Mouse (Mus musculus) MEL (cell line): Measurements from ENCODE around the gene Ccdc85c. TPM values are rescaled to one million over a fixed set of nuclear protein-coding genes. Genes with fewer than 3 reads are reported as not detected.

Experiments used
- DNase-seq: peaks from one replicate; pipeline ENCODE4 v3.0.0; 2011; ENCODE audit warnings: low read depth, low spot score
- H3K27ac ChIP-seq: 2 replicates; pipeline ENCODE4 v1.5.1; 2012; ENCODE audit warnings: low read depth, mild to moderate bottlenecking, control low read depth, low read length, moderate library complexity; ENCODE audit not compliant: control insufficient read depth
- H3K27me3 ChIP-seq, 2 experiments: fragments of 150-350 bp in 1 of 2; sonication (generic) in 1 of 2; 2 replicates each; pipeline ENCODE4 v1.6.1; 2012; ENCODE audit warnings: low read length in 2 of 2, mild to moderate bottlenecking in 2 of 2, improper control_type of control experiment in 1 of 2, moderate library complexity in 1 of 2; ENCODE audit not compliant: insufficient read depth in 2 of 2, control insufficient read depth in 1 of 2
- H3K36me3 ChIP-seq, 2 experiments: 2 replicates each; pipeline ENCODE4 v1.6.1; 2012 to 2014; ENCODE audit warnings: low read length in 2 of 2, improper control_type of control experiment in 1 of 2, inconsistent platforms in 1 of 2, mild to moderate bottlenecking in 1 of 2; ENCODE audit not compliant: insufficient read depth in 2 of 2, control insufficient read depth in 1 of 2
- H3K4me1 ChIP-seq, 2 experiments: fragments of 150-350 bp in 1 of 2; sonication (generic) in 1 of 2; 2 replicates each; pipeline ENCODE4 v1.6.1; 2012; ENCODE audit warnings: low read length in 2 of 2, improper control_type of control experiment in 1 of 2, mild to moderate bottlenecking in 1 of 2; ENCODE audit not compliant: insufficient read depth in 2 of 2, control insufficient read depth in 1 of 2
- H3K4me3 ChIP-seq, 2 experiments: fragments of 150-350 bp in 1 of 2; sonication (generic) in 1 of 2; 2 replicates each; pipeline ENCODE4 v1.5.1; 2012; ENCODE audit warnings: low read depth in 2 of 2, low read length in 2 of 2, mild to moderate bottlenecking in 2 of 2, moderate library complexity in 2 of 2, control low read depth in 1 of 2, improper control_type of control experiment in 1 of 2; ENCODE audit not compliant: control insufficient read depth in 1 of 2, insufficient read depth in 1 of 2
- H3K79me2 ChIP-seq: 2 replicates; pipeline ENCODE4 v1.6.1; 2012; ENCODE audit warnings: mild to moderate bottlenecking, low read length, moderate library complexity; ENCODE audit not compliant: control insufficient read depth, poor library complexity, insufficient read depth
- H3K9ac ChIP-seq: 2 replicates; pipeline ENCODE4 v1.6.1; 2012; ENCODE audit warnings: low read depth, mild to moderate bottlenecking, control low read depth, low read length, moderate library complexity; ENCODE audit not compliant: control insufficient read depth, poor library complexity, severe bottlenecking
- H3K9me3 ChIP-seq: fragments of 150-350 bp; sonication (generic); replicated peaks from 2 replicates; pipeline ENCODE4 v1.6.1; 2012; ENCODE audit warnings: mild to moderate bottlenecking, low read length, improper control_type of control experiment, moderate library complexity; ENCODE audit not compliant: insufficient read depth
- CHD1 ChIP-seq: IDR thresholded peaks from 2 replicates; pipeline ENCODE4 v1.6.1; 2012; ENCODE audit warnings: low read depth, mild to moderate bottlenecking, inconsistent platforms, low read length, improper control_type of control experiment
- E2F4 ChIP-seq: IDR thresholded peaks from 2 replicates; pipeline ENCODE4 v1.6.1; 2011; ENCODE audit warnings: low read depth, low read length, improper control_type of control experiment, borderline replicate concordance
- ELF1 ChIP-seq: IDR thresholded peaks from 2 replicates; pipeline ENCODE4 v1.6.1; 2014; ENCODE audit warnings: low read depth, mild to moderate bottlenecking, inconsistent platforms, low read length, improper control_type of control experiment, moderate library complexity
- ETS1 ChIP-seq: IDR thresholded peaks from 2 replicates; pipeline ENCODE4 v1.6.1; 2012; ENCODE audit warnings: low read depth, mild to moderate bottlenecking, inconsistent platforms, low read length, improper control_type of control experiment, moderate library complexity
- GABPA ChIP-seq: IDR thresholded peaks from 2 replicates; pipeline ENCODE4 v1.6.1; 2012; ENCODE audit warnings: low read depth, mild to moderate bottlenecking, inconsistent platforms, low read length, improper control_type of control experiment, moderate library complexity
- KAT2A ChIP-seq: conservative IDR thresholded peaks from 2 replicates; pipeline ENCODE4 v1.6.1; 2012; ENCODE audit warnings: low read depth, low read length, improper control_type of control experiment, inconsistent platforms
- MEF2A ChIP-seq: IDR thresholded peaks from 2 replicates; pipeline ENCODE4 v1.6.1; 2014; ENCODE audit warnings: low read depth, mild to moderate bottlenecking, inconsistent platforms, low read length, improper control_type of control experiment; ENCODE audit not compliant: poor library complexity, insufficient replicate concordance, severe bottlenecking; ENCODE audit errors: extremely low read depth
- MXI1 ChIP-seq: IDR thresholded peaks from 2 replicates; pipeline ENCODE4 v1.6.1; 2011; ENCODE audit warnings: mild to moderate bottlenecking, low read depth, low read length, improper control_type of control experiment
- MYB ChIP-seq: IDR thresholded peaks from 2 replicates; pipeline ENCODE4 v1.6.1; 2011; ENCODE audit warnings: mild to moderate bottlenecking, low read depth, low read length, improper control_type of control experiment
- MYC ChIP-seq: IDR thresholded peaks from 2 replicates; pipeline ENCODE4 v1.6.1; 2011; ENCODE audit warnings: low read depth, mild to moderate bottlenecking, low read length, improper control_type of control experiment, moderate library complexity
- NELFE ChIP-seq: IDR thresholded peaks from 2 replicates; pipeline ENCODE4 v1.6.1; 2011; ENCODE audit warnings: low read depth, low read length, improper control_type of control experiment
- NRF1 ChIP-seq: IDR thresholded peaks from 2 replicates; pipeline ENCODE4 v1.6.1; 2014; ENCODE audit warnings: low read depth, mild to moderate bottlenecking, inconsistent platforms, low read length, improper control_type of control experiment, moderate library complexity; ENCODE audit not compliant: poor library complexity, insufficient read depth, severe bottlenecking
- POLR2A ChIP-seq, 2 experiments: IDR thresholded peaks; 2 replicates each; pipeline ENCODE4 v1.6.1; 2011 to 2012; ENCODE audit warnings: low read length in 2 of 2, mild to moderate bottlenecking in 2 of 2, control low read depth in 1 of 2, improper control_type of control experiment in 1 of 2, low read depth in 1 of 2, moderate library complexity in 1 of 2; ENCODE audit not compliant: control insufficient read depth in 1 of 2, insufficient read depth in 1 of 2, poor library complexity in 1 of 2
- POLR2AphosphoS2 ChIP-seq: IDR thresholded peaks from 2 replicates; pipeline ENCODE4 v1.6.1; 2011; ENCODE audit warnings: low read length, improper control_type of control experiment
- RAD21 ChIP-seq: IDR thresholded peaks from 2 replicates; pipeline ENCODE4 v1.6.1; 2011; ENCODE audit warnings: mild to moderate bottlenecking, low read depth, low read length, improper control_type of control experiment
- RCOR1 ChIP-seq: IDR thresholded peaks from 2 replicates; pipeline ENCODE4 v1.6.1; 2012; ENCODE audit warnings: low read depth, mild to moderate bottlenecking, inconsistent platforms, low read length, improper control_type of control experiment
- TCF12 ChIP-seq: IDR thresholded peaks from 2 replicates; pipeline ENCODE4 v1.6.1; 2014; ENCODE audit warnings: low read depth, mild to moderate bottlenecking, inconsistent platforms, low read length, improper control_type of control experiment, moderate library complexity
- UBTF ChIP-seq: IDR thresholded peaks from 2 replicates; pipeline ENCODE4 v1.6.1; 2012; ENCODE audit warnings: low read depth, mild to moderate bottlenecking, inconsistent platforms, low read length, improper control_type of control experiment, moderate library complexity, borderline replicate concordance; ENCODE audit not compliant: insufficient read depth
- USF1 ChIP-seq: IDR thresholded peaks from 2 replicates; pipeline ENCODE4 v1.6.1; 2014; ENCODE audit warnings: low read depth, mild to moderate bottlenecking, inconsistent platforms, low read length, improper control_type of control experiment, moderate library complexity
- ZC3H11A ChIP-seq: IDR thresholded peaks from 2 replicates; pipeline ENCODE4 v1.6.1; 2012; ENCODE audit warnings: low read depth, mild to moderate bottlenecking, inconsistent platforms, low read length, improper control_type of control experiment
- polyA plus RNA-seq, 2 experiments: library from polyadenylated mRNA; stranded (reverse) in 1 of 2; unstranded in 1 of 2; fragments of >175 nt in 1 of 2; fragments of >200 nt in 1 of 2; gene quantifications; 2 replicates each; pipeline versions ENCODE4 v1.2.1 to v1.2.4; 2012; ENCODE audit warnings: low replicate concordance in 2 of 2, low read depth in 1 of 2; ENCODE audit not compliant: insufficient read length in 2 of 2, insufficient read depth in 1 of 2, missing spikeins in 1 of 2
- total RNA-seq: library from RNA; depleted of rRNA; stranded (reverse); fragments of 300-350 nt; gene quantifications from 2 replicates; pipeline ENCODE4 v1.2.3, GENCODE M21; 2012

The Ccdc85c gene
- total and polyA plus RNA-seq, 3 experiments, result 19.8 to 24.8 TPM; not detected in 1

DNA sequence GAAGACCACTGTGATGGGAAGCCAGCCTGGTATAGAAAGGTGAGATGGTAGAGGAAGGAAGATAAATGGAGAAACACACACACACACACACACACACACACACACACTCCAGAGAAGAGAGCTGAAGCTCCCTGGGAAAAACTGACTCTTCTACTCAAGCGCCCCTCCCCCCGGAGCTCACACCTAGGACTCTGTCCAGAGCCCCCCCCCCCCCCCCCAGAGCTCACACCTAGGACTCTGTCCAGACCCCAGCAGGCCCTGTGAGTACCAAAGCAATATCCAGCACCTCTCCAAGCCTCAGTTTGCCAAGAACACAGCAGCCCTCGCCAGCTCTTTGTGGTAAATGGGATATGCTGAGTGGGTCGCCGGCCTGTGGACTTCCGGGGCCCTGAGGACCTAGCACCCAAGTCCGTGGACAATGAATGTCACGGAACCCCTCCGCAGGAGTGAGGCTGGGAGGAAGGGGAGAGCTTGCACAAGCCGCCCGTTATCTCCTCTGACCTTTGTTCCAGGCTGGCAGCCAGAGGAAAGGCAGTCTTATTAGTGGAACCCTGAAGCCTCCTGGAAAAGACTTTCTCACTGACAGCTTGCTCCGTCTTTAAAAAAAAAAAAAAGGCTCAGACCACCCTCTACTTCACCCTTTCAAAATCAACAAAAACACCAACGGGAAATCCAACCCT lies 4.8 kb downstream of the Ccdc85c start:
- Histone ChIP-seq H3K36me3 (no peaks in the 10 kb centered on the region; a peak in 1 of 4 replicates), H3K4me3 (no peak overlapping the region), H3K27me3 (no peaks in the 10 kb centered on the region), H3K4me1 (peaks cover 0 to 11% of the 10 kb centered on the region in 2 experiments; a peak in 2 of 4 replicates), H3K9ac (no peak overlapping the region), H3K9me3 (no peaks in the 10 kb centered on the region), H3K79me2 (peaks cover 32% of the 10 kb centered on the region), H3K27ac (no peak overlapping the region)
- no peak for DNase-seq
- no peak for TF ChIP-seq E2F4
- TF ChIP-seq MEF2A, result no peak
- TF ChIP-seq MXI1, result no peak
- TF ChIP-seq TCF12, result no peak
- no peak for TF ChIP-seq NELFE

DNA sequence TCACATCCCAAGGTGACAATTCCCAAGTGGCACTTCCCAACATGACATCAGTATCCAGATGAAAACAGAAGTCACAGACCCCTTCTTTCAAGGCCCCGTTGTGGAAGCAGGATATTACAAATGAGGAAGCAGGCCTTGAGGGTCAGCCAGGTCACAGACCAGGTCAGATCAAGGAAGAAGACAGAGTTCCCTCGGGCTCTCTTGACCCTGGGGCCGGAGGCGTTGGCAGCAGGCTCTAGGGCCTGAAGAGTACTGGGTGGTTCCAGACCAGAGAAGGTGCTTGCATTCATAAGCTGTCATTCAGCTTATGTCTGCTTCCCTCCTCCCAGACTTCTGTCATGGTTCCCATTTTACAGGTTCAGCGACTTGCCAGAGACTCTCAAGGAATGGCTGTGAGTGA lies 5.5 kb downstream of the Ccdc85c start:
- DNase-seq, result no peak
- Histone ChIP-seq H3K79me2 (peaks cover 31% of the 10 kb centered on the region), H3K4me1 (peaks cover 0 to 11% of the 10 kb centered on the region in 2 experiments; a peak in 2 of 4 replicates), H3K36me3 (no peaks in the 10 kb centered on the region; a peak in 1 of 4 replicates), H3K4me3 (no peak overlapping the region), H3K9ac (no peak overlapping the region), H3K27me3 (no peaks in the 10 kb centered on the region), H3K27ac (no peak overlapping the region), H3K9me3 (no peaks in the 10 kb centered on the region)
- TF ChIP-seq ETS1 (no peak), ELF1 (no peak), NELFE (no peak), GABPA (no peak), RAD21 (no peak), POLR2AphosphoS2 (no peak), MYC (no peak), CHD1 (no peak), E2F4 (no peak), RCOR1 (no peak), NRF1 (no peak)

DNA sequence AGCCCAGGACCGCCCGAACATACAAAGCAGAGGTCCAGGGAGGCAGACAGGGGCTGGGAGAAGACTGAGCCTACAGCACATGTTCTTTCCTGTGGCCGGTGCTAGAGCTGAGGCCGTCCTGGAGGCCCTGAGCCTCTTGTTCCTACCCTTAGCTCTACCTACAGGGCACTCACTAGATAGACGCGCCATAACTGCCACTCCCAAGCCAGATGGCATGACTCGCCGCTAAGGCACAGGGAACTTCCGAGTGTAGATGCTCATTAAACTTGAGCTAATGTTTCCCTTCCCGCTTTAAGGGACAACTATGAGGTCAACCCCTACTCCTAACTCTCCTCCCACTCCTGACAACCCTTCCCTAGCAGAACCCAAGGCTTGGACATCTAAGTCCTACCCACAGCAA lies 6.3 kb downstream of the Ccdc85c start:
- no peak for TF ChIP-seq KAT2A
- no peak for TF ChIP-seq ZC3H11A
- TF ChIP-seq MYC, result no peak
- TF ChIP-seq MYB, result no peak
- no peak for TF ChIP-seq CHD1
- no peak for TF ChIP-seq GABPA
- TF ChIP-seq USF1, result no peak
- TF ChIP-seq POLR2A (IDR thresholded peaks at IDR 0.05; ENCODE audit: control insufficient read depth in 1 of 2, insufficient read depth in 1 of 2, low read depth in 1 of 2, low read length in 2 of 2, poor library complexity in 1 of 2), result no peak
- no peak for TF ChIP-seq UBTF
- H3K27me3 ChIP-seq, result no peaks in the 10 kb centered on the region
- peaks cover 26% of the 10 kb centered on the region for H3K79me2 ChIP-seq
- H3K4me1 ChIP-seq, result peaks cover 0 to 11% of the 10 kb centered on the region in 2 experiments; a peak in 2 of 4 replicates
- H3K36me3 ChIP-seq, result no peaks in the 10 kb centered on the region; a peak in 1 of 4 replicates
- no peak for DNase-seq
- H3K9me3 ChIP-seq, result no peaks in the 10 kb centered on the region
- H3K27ac ChIP-seq, result no peak overlapping the region
- H3K9ac ChIP-seq, result no peak overlapping the region
- no peak overlapping the region for H3K4me3 ChIP-seq
